Mouse (Mus musculus): ENCODE measurements around the gene Nfix. TPM values are rescaled to one million over a fixed set of nuclear protein-coding genes. Genes with fewer than 3 reads are reported as not detected.
A peak's percentile ranks its signal among the peaks of the same experiment; 100 is the strongest.
"Not testable (repeated sequence)": the region's sequence is repeated elsewhere in the genome, so short reads cannot be mapped to it uniquely, and the experiment has no call there.

Gene Nfix
- total RNA-seq, 2 experiments from 2014 or later: 465 to 558 TPM

GRCm38 (mm10) chr8:84682257-84682656 is 117.9 kb downstream of the Nfix start:
- intact Hi-C loops (cut with DNase I): no loop called here
- TF ChIP-seq CTCF (IDR thresholded peaks at IDR 0.05): no peak
- H3K4me3 ChIP-seq: no peak overlapping the region
- no peak for DNase-seq
- no peak overlapping the region for H3K27ac ChIP-seq

GRCm38 (mm10) chr8:84681476-84681875 is 118.7 kb downstream of the Nfix start:
- intact Hi-C loops (cut with DNase I): no loop called here
- Histone ChIP-seq H3K4me3 (no peak overlapping the region), H3K27ac (no peak overlapping the region)
- DNase-seq: no peak
- no peak for TF ChIP-seq CTCF (IDR thresholded peaks at IDR 0.05)

- Histone ChIP-seq H3K4me3 (no peak overlapping the region), H3K27ac (no peak overlapping the region)
- no peak for TF ChIP-seq CTCF (IDR thresholded peaks at IDR 0.05)
- DNase-seq: no peak
- intact Hi-C loops (cut with DNase I): no loop called here
These were observed 122.8 kb downstream of the Nfix start for GRCm38 (mm10) chr8:84677305-84677704.

- intact Hi-C loops (cut with DNase I); H3K27ac ChIP-seq; DNase-seq; H3K4me3 ChIP-seq: not testable (repeated sequence)
These were observed 129.7 kb downstream of the Nfix start for GRCm38 (mm10) chr8:84670295-84671006.

GRCm38 (mm10) chr8:84668731-84669485 is 131.2 kb downstream of the Nfix start:
- TF ChIP-seq CTCF (IDR thresholded peaks at IDR 0.05): no peak
- DNase-seq: no peak
- intact Hi-C loops (cut with DNase I): loop anchor here (10.0 kb wide), 1 partner anchor 306 kb away; the partner anchor contains the start of gene Junb

GRCm38 (mm10) chr8:84668081-84668480 is 132.1 kb downstream of the Nfix start:
- intact Hi-C loops (cut with DNase I): loop anchor here (10.0 kb wide), 1 partner anchor 307 kb away; the partner anchor contains the start of gene Junb
- Histone ChIP-seq H3K27ac (no peak overlapping the region), H3K4me3 (no peak overlapping the region)
- DNase-seq: no peak
- TF ChIP-seq CTCF (IDR thresholded peaks at IDR 0.05): no peak

More at GRCm38 (mm10) chr8:84668731-84669485, 131.2 kb downstream of the Nfix start:
- Histone ChIP-seq H3K27ac (no peak overlapping the region), H3K4me3 (no peak overlapping the region)

GRCm38 (mm10) chr8:84665385-84665893 is 134.7 kb downstream of the Nfix start:
- DNase-seq: no peak
- no peak for TF ChIP-seq CTCF (IDR thresholded peaks at IDR 0.05)
- H3K27ac ChIP-seq: peak overlapping the region; percentile 98
- peak overlapping the region; percentile 85 for H3K4me3 ChIP-seq
- intact Hi-C loops (cut with DNase I): loop anchor here (2.0 to 10.0 kb wide), 2 partner anchors 25 to 309 kb away; partner anchors contain the start of gene Junb

- DNase-seq: peak; percentile 87
- intact Hi-C loops (cut with DNase I): loop anchor here (2.0 to 10.0 kb wide), 2 partner anchors 26 to 310 kb away; partner anchors contain the start of gene Junb
- peak; percentile 56 for TF ChIP-seq CTCF (IDR thresholded peaks at IDR 0.05)
- H3K27ac ChIP-seq: peak overlapping the region; percentile 98
- peak overlapping the region; percentile 85 for H3K4me3 ChIP-seq
These were observed 135.4 kb downstream of the Nfix start for GRCm38 (mm10) chr8:84664566-84665384.

- TF ChIP-seq CTCF (IDR thresholded peaks at IDR 0.05): no peak
- intact Hi-C loops (cut with DNase I): loop anchor here (2.0 to 10.0 kb wide), 2 partner anchors 27 to 311 kb away; partner anchors contain the start of gene Junb
- H3K4me3 ChIP-seq: peak overlapping the region; percentile 85
- H3K27ac ChIP-seq: peak overlapping the region; percentile 98
- peak; percentile 99 for DNase-seq
These were observed 136.4 kb downstream of the Nfix start for GRCm38 (mm10) chr8:84663483-84664327.

GRCm38 (mm10) chr8:84662581-84663065 is 137.5 kb downstream of the Nfix start, which contains the start of gene Ier2:
Gene Ier2, minus strand, starts transcription at chr8:84662852.
- Histone ChIP-seq H3K4me3 (peak within 1 kb of the TSS; percentile 85), H3K27ac (peak within 1 kb of the TSS; percentile 98)
- DNase-seq: peak; percentile 95
- intact Hi-C loops (cut with DNase I): loop anchor here (10.0 kb wide), 1 partner anchor 312 kb away; the partner anchor contains the start of gene Junb
- TF ChIP-seq CTCF (IDR thresholded peaks at IDR 0.05): no peak; the same call in 1 of the 2 replicates
